Mouse (Mus musculus) retina, postnatal 1 day (tissue): ENCODE measurements at regions not wholly inside any gene's neighbourhood (a gene's known extent, or its start where the extent isn't known, plus 50 kb on each side); places are given as distances from the start of the nearest gene placed in this dataset.

Experiments used
- DNase-seq: peaks from one replicate; pipeline ENCODE4 v3.0.0-alpha.2; 2012

DNA sequence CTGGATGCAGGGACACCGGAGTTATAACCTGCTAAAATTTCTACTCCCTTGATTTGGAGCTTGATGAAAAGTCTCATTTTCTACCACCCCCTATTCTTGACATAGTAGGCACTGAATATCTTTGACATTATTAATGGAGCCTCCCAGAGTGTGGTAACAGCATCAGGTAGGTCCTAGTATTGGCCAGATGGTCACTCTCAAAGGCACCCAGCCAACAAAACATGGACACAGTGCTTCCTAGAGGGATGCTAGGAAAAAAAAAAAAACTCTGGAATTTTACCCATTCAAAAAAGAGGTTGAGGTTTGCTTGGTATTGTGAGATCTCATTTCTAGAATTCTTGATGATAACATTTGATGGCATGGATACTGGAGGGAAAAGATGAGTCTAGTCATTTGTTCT lies 740.8 kb downstream of the Epm2a start:
- DNase-seq, result no peak

DNA sequence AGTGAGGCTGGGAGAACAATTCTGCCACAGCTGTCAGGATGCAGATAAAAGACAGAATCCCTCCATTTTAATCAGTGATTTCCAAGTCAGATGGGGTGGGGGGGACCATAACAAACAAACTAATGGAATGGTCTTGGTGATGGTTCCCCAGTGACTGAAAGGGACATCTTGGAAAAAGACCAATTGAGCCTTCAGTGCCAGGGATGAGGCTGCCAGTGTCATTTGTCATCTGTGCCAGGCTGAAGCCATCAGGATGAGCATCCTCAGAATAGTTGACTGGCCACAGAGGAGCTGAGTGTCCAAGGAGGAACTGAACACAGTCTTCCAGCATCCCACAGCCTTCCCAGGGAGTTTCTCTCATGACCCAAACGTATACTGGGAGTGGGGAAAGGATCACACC lies 749.3 kb downstream of the Epm2a start:
- no peak for DNase-seq

DNA sequence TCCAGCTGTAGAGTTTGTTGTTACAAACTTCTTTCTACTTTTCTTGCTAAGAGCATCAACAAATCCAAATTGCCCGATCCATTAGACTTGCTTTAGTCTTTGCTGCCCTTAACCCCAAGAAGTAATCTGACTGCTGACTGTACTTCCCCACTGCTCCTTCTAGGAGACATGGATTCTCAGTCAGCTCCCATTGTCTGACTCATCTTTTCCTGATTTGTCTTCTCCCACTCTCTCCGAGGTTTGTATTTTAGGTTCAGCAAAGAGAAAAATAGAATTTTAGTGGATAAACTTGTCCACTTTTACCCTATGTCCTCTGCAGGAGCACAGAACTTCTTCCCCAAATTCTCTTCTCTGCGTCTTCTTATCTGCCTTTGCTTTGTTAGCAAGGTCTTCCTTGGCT lies 753.5 kb downstream of the Epm2a start:
- no peak for DNase-seq

GRCm38 (mm10) chr10:12107001-12107418 lies 762.2 kb downstream of the Utrn start:
- peak; percentile 81 for DNase-seq

- peak; percentile 12 for DNase-seq
These were observed 757.4 kb downstream of the Utrn start for GRCm38 (mm10) chr10:12111720-12112119.

- no peak for DNase-seq
These were observed 753.4 kb downstream of the Utrn start for GRCm38 (mm10) chr10:12115767-12116166.

DNA sequence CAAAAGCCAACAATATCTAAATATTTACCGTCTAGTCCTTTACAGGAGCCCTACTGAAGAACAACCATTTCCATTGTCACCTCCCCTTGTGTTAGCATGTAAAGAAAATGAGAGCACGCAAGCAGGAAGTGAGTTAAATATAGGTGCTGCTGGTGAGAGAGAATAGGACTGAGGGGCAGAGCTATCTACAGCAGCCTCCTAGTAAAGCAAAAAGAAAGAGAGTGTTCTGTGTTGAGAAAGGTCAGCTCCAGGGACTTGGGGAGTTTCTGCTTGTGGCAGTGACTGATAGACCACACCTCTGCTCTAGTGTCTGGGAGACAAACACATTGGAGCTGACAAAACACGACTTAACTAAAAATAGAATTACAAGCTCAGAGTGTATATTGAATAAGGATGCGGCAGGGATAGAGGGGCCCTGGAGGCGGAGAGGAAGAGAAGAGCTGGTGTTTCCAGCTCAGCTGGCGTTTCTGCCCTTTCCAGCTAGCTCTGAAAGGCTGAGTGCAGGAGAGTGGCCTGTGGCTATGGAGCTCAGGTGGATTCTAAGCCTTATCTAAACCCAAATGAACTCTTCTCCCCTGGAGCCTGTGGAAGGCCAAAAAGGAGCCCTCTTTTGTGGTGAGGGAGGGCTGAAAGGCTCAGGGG lies 752.4 kb downstream of the Utrn start:
- DNase-seq, result peak; percentile 36

- no peak for DNase-seq
These were observed 744.9 kb downstream of the Utrn start for GRCm38 (mm10) chr10:12124272-12124671.

GRCm38 (mm10) chr10:12129486-12129885 lies 739.7 kb downstream of the Utrn start:
- DNase-seq, result no peak

GRCm38 (mm10) chr10:12144691-12145090 lies 724.5 kb downstream of the Utrn start:
- DNase-seq, result no peak

- DNase-seq, result no peak
These were observed 722.1 kb downstream of the Utrn start for GRCm38 (mm10) chr10:12146942-12147537.

- no peak for DNase-seq
These were observed 698.9 kb downstream of the Utrn start for GRCm38 (mm10) chr10:12170243-12170642.

- DNase-seq, result no peak
These were observed 694.9 kb downstream of the Utrn start for GRCm38 (mm10) chr10:12174200-12174818.

- no peak for DNase-seq
These were observed 694.0 kb downstream of the Utrn start for GRCm38 (mm10) chr10:12175141-12175540.

GRCm38 (mm10) chr10:12177482-12177881 lies 691.7 kb downstream of the Utrn start:
- no peak for DNase-seq

GRCm38 (mm10) chr10:12180965-12181364 lies 688.2 kb downstream of the Utrn start:
- DNase-seq, result no peak

DNA sequence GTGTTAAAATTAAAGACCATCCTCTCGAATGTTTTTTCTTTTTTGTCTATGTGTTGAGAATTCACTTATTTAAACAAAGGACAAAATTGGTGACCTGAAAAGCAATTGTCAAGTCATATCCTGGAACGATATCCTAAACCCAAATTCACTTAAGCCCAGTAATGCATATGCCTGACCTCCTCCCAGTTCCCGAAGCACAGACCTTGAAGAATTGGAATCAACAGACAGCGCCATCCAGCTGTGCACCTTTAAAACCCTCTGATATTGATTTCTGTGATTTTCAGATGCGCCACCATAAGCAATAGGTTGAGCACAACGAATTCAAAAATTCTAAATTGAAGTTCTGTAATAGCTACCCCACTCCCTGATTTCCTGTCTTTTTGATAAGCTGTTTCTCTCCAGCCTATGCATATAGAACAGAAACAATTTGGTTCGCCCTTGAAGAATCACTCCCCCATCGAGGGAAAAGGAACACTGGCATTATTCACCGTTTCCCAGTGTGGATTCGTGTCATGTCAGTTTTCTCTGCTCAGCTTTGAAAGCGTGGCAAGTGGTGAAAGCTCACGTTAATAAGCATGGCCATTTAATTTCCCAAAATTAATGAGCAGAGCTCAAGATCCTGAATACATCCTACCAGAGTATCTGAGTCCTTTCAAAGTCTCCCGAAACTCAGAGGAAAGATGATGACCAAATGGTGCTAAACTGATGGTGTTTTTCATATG lies 682.1 kb downstream of the Utrn start:
- DNase-seq, result peak; percentile 11

GRCm38 (mm10) chr10:12187669-12188342 lies 681.4 kb downstream of the Utrn start:
- no peak for DNase-seq

DNA sequence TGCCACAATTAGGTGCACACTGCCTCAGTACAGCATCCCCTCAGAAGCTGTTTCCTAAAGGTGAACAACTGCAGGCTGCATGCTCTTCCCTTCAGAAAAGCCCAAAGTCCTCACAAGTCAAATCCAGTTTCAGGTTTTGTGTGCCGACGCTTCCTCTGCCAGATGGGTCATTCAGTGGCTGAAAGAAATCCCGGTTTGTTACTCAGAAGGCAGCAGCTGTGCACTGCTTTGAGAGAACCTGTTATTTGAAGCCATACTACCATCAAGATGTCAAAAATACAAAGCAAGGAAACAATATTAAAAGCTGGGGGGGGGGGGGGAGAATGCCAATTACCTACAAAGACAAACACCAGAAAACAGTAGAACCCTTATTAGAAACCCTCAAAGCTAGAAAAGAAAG lies 678.7 kb downstream of the Utrn start:
- no peak for DNase-seq

GRCm38 (mm10) chr10:12207301-12207700 lies 661.9 kb downstream of the Utrn start:
- no peak for DNase-seq

GRCm38 (mm10) chr10:12210181-12210580 lies 659.0 kb downstream of the Utrn start:
- DNase-seq, result no peak

DNA sequence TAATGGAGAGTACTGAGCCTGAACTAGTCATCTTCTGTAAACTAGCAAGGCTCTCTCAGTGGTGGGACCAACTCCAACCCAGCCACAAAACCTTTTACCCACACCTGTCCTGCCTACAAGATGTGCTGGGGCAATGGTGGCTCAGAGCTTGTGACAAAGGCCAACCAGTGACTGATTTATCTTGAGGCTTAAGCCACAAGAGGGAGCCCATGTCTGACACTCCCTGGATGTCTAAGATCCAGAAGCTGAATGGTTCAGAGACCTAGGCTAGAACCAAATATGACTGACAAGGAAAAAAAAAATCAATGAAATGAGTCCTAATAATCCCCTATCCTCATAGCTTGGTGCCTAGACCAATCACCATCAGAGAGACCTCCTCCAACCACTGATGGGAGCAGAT lies 650.3 kb downstream of the Utrn start:
- peak; percentile 3 for DNase-seq

DNA sequence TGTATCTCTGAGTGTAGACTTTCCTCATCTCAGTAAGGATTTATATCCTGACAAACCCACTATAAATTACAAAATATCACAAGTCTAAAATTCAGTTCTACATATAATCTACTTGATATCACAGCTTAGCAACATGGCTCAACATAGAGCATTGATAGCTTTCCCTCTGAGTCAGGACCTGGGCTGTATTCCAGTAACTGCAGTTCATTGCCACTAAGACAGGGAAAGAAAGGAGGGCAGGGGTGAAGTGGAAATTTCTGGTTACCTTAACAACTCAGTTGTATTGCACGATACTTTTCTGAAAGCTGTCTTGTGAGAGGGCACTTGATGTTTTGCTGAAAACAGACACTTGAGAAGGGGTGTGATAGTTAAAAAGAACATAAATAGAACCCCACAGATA lies 635.0 kb downstream of the Utrn start:
- DNase-seq, result no peak
